Mouse (Mus musculus) gastrocnemius, postnatal 14 days (tissue): ENCODE measurements around the gene Spcs3. TPM values are rescaled to one million over a fixed set of nuclear protein-coding genes. Genes with fewer than 3 reads are reported as not detected.
A peak's percentile ranks its signal among the peaks of the same experiment; 100 is the strongest.
"Not testable (repeated sequence)": the region's sequence is repeated elsewhere in the genome, so short reads cannot be mapped to it uniquely, and the experiment has no call there.

Experiments
- DNase-seq: peaks from one replicate; pipeline ENCODE4 v3.0.0; 2021; ENCODE audit warnings: mixed read lengths
- intact Hi-C: fragments of 180-260 bp; cut with DNase I; formaldehyde crosslinking; loops from one replicate; pipeline ENCODE4 v1.15.1; 2025; ENCODE audit warnings: low total_unique reads
- long read RNA-seq, 2 experiments: library from polyadenylated mRNA; stranded (forward); transcript quantifications; one replicate each; pipeline ENCODE4 v2.0.0; 2021
- total RNA-seq, 2 experiments: library from RNA; stranded (reverse); gene quantifications; 2 replicates each; pipeline ENCODE4 v1.2.3; 2021

The Spcs3 gene
- 10 to 100 TPM; 18.4 to 21.9 TPM for total RNA-seq
- long read RNA-seq, experiment 1, transcript Spcs3-201 (5 exons, 3,466 nt), result major isoform, 28 of 31 reads
- long read RNA-seq, experiment 1, partial matches to known transcripts, result 2 of 31 reads
- long read RNA-seq, experiment 1, other reads (novel, unspliced or antisense), result 1 of 31 reads
- long read RNA-seq, experiment 2, transcript Spcs3-201 (5 exons, 3,466 nt), result major isoform, 27 of 29 reads
- long read RNA-seq, experiment 2, partial matches to known transcripts, result 0 of 29 reads
- long read RNA-seq, experiment 2, other reads (novel, unspliced or antisense), result 2 of 29 reads

GRCm38 (mm10) chr8:54529382-54530296 is at the start of gene Spcs3, which contains the start of gene Asb5:
Gene Spcs3 (minus strand): TSS chr8:54529998.
Gene Asb5 (plus strand): TSS chr8:54529580.
- DNase-seq, result peak; percentile 97
- intact Hi-C loops, result no loop called here

- DNase-seq, result no peak
- intact Hi-C loops, result no loop called here
These were observed 41.1 kb upstream of the Spcs3 start for GRCm38 (mm10) chr8:54570618-54571609.

- intact Hi-C loops, result no loop called here
These were observed 37.4 kb upstream of the Spcs3 start for GRCm38 (mm10) chr8:54567168-54567567.

DNA sequence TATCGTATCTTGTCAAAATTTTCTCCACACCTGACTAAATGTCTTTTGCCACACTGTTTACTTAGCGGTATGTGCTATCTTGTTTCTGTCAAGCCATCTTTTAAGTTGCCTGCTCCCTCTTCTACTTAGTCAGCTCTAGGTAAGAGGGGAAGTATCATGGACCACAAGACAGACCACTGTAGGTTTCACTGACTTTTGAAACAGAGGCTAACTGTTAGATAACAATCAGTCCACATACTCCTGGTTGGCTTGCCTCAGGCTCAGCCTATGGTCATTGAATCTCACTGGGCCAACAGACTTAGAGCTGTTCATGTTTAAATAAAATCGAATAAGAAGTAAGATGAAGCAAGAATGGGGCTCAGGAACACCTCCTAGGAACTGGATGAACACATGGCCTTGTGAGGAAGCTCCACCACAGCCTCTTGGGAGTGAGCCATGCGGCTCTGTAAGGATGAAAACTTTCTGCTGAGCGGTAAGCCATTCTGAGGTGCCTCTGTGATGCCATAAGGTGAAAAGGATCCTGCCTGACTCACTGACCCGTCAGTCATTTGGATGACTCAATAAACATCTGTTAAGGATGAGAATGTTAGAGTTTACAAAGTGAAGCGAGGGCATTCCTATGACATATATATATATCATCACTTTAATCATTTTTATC is 35.9 kb upstream of the Spcs3 start:
- DNase-seq, result no peak
- intact Hi-C loops, result no loop called here

More at GRCm38 (mm10) chr8:54567168-54567567, 37.4 kb upstream of the Spcs3 start:
- no peak for DNase-seq

DNA sequence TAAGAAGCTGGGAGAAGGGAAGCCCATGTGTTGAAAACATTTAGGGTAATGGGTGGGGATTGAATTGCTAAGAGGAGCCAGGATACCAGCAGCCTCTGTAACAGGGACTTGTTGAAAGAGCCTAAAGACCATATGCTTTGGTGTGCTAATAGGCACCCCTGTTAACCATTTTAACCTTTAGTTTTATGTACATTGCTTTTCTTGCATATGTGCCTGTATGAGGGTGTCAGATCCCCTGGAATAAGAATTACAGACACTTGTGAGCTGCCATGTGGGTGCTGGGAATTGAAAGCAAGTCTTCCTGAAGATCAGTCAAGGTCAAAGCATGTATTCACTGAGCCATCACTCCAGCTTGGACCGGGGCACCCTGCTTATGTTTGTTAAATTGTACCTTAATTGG is 35.4 kb upstream of the Spcs3 start:
- intact Hi-C loops, result no loop called here
- DNase-seq, result no peak

DNA sequence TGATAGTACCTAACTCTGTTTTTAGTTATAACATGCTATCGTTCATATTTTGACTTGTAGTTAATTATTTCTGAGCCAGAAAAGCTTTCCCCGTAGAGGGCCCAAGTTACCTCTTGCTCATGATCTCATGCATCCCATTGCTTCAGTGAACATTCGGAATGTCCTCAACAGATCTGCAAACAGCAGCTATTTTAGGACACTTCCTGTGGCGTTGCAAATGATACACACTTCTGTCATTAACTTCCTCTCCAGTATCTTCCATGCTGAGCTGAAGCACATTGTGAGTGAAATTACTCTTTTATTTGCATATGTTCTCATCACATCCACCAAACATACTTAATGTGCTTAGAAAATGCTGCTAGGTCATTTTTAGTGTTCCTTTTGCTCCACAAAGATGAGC is 32.3 kb upstream of the Spcs3 start:
- intact Hi-C loops, result no loop called here
- DNase-seq, result no peak

DNA sequence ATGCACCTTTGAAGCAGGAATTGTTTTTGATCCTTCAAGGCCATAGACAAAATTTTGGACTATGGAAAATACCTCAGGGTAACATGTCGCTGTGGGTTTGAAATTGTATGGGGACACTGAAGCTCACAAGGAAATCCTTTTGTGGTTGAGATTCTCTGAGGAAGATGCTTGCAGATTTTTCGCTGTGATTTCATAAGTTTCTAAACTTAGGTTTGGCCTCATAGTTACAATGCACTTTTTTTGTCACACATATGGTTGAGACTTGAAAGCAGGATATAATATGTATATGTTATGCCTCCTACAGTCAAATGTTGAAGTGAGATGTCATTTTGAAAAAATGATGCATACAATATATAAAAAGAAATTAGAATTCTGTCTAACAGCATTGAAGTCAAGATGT is 25.1 kb upstream of the Spcs3 start:
- DNase-seq, result no peak
- intact Hi-C loops, result no loop called here

- intact Hi-C loops, result no loop called here
- peak; percentile 58 for DNase-seq
These were observed 20.3 kb upstream of the Spcs3 start for GRCm38 (mm10) chr8:54550026-54550574.

- intact Hi-C loops, result no loop called here
- peak; percentile 17 for DNase-seq
These were observed 18.6 kb upstream of the Spcs3 start for GRCm38 (mm10) chr8:54548383-54548782.

- DNase-seq, result no peak
- intact Hi-C loops, result no loop called here
These were observed 11.5 kb upstream of the Spcs3 start for GRCm38 (mm10) chr8:54541331-54541730.

DNA sequence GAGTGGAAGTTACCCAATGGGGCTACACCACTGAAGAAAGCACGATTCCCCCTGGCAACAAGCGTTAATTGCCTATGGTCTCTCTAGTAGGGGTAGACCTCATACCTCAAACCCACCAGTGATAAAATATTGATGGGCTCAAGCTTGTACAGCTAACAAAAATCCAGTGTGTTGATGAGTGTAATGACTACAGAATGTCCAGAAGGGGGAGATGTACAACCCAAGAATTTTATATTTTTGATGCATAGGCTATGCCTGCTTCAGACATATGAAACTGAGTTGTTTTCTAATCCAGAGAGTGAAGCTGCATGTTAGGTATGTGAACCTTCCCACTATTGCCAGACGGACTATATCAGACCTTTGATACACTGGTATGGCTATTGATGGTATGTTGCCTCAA is 7.5 kb upstream of the Spcs3 start:
- intact Hi-C loops, result no loop called here
- no peak for DNase-seq

GRCm38 (mm10) chr8:54535172-54535571 is 5.4 kb upstream of the Spcs3 start:
- DNase-seq, result no peak
- intact Hi-C loops, result no loop called here

DNA sequence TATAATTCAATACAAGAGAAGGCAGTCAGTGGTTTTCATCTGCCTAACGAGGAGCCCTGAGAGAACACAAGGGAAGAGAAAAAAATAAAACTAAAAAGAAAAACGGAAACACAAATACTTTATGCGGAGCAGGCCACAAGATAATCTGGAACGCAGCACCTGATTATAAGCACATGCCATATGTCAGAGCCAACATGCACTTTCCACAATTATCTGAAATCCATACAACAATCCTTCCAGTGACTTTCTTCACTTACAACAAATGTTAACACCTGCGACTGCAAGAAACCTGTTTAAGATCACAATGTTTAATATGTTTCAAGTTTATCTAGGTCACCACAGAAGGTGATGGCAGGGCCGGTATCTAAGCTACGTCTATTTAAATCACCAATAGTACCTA is 1.2 kb downstream of the Spcs3 start:
- intact Hi-C loops, result no loop called here
- DNase-seq, result no peak

- intact Hi-C loops, result no loop called here
These were observed 3.1 kb downstream of the Spcs3 start for GRCm38 (mm10) chr8:54526700-54527099.

DNA sequence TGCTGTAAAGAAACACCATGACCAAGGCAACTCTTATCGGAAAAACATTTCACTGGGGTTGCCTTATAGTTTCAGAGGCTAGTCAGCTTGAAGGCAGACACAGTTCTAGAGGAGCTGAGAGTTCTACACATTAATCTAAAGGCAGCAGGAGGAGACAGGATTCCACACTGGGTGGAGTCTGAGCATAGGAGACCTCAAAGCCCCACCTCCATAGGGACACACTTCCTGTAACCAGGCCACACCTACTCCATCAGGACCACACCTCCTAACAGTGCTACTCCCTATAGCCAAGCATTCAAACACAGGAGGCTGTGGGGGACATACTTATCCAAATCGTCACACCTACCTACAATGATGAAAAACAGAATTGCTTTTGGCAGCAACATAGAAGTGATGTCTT is 4.2 kb downstream of the Spcs3 start:
- DNase-seq, result no peak
- intact Hi-C loops, result no loop called here

More at GRCm38 (mm10) chr8:54526700-54527099, 3.1 kb downstream of the Spcs3 start:
- DNase-seq, result no peak

GRCm38 (mm10) chr8:54520516-54520915 is 9.3 kb downstream of the Spcs3 start:
- intact Hi-C loops, result no loop called here
- no peak for DNase-seq

- intact Hi-C loops, result no loop called here
- DNase-seq, result no peak
These were observed 10.9 kb downstream of the Spcs3 start for GRCm38 (mm10) chr8:54518756-54519460.

DNA sequence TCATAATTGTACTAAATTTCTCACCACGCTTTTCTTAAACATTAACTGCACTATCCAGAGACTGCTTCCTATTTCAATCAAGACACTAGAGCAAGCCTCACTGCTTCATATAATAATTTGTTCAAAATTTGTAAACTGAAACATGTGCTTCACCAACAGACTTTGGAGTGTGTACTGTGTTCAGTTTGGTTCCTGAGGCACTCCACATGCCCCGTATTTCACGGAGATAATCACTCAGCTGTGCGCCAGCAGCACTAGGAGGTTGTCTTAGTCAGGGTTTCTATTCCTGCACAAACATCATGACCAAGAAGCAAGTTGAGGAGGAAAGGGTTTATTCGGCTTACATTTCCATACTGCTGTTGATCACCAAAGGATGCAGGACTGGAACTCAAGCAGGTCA is 17.6 kb downstream of the Spcs3 start:
- DNase-seq, intact Hi-C loops: not testable (repeated sequence)
